ENCODE assay signal across 19 mouse cellular contexts in the genomic region with DNA sequence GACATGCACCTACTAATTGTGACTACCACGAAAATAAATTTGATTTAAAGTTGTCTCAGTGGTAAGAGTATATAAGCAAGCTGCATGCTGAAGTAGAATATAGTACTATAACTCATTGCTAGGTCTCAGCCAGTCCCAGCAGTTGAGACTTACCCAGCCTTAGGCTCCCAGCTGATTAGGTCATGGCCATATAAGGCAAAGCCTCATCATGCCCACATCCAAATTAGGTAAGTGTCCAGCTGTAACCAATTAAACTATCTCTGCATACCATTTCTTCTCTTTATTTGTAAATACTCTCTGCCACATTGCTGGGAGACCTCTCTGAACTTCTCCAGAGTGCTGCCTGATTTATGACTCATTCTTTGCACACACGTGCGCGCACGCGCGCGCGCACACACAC.
DNase-seq lines count a peak whose midpoint lies in the region; ATAC-seq and TF ChIP-seq lines count a peak whose summit lies in the region.
"Had no signal": no experiment of that assay in that cellular context is flagged by ENCODE, and none has a peak within 500 bp of the region (broad histone marks: within the 10 kb centered on the region; RNA-seq: fewer than 3 reads in every experiment).

No protein-coding gene starts in this region.

- no peak overlapping the region for H3K4me2 ChIP-seq in forebrain, embryonic 11.5 days (ENCODE audit: low read depth, low read length, severe bottlenecking)
- no peak overlapping the region for H3K4me2 ChIP-seq in forebrain, embryonic 13.5 days
- no peak overlapping the region for H3K4me2 ChIP-seq in lung, embryonic 14.5 days
- H3K4me2 ChIP-seq: heart, embryonic 12.5 days had no signal

- H3K4me1 ChIP-seq in forebrain, embryonic 11.5 days (replicated peaks; ENCODE audit: control insufficient read depth, insufficient read depth, low read length), result no peaks in the 10 kb centered on the region
- H3K4me1 ChIP-seq in forebrain, embryonic 13.5 days, result no peaks in the 10 kb centered on the region
- H3K4me1 ChIP-seq in lung, embryonic 14.5 days (ENCODE audit: insufficient read depth), result no peaks in the 10 kb centered on the region
- H3K4me1 ChIP-seq in lung, adult 2 months (ENCODE audit: control insufficient read depth, insufficient read depth, low read length), result no peaks in the 10 kb centered on the region
- peaks cover 31% of the 10 kb centered on the region for H3K4me1 ChIP-seq in limb, embryonic 10.5 days
- H3K4me1 ChIP-seq: heart, embryonic 12.5 days had no signal

- peak; percentile 51; the same call in 1 of the 2 replicates for ATAC-seq in forebrain, embryonic 11.5 days (replicated peaks; ENCODE audit: low FRiP score)
- no peak for ATAC-seq in forebrain, embryonic 13.5 days
- ATAC-seq in lung, embryonic 14.5 days (ENCODE audit: insufficient read depth), result peak; percentile 86
- ATAC-seq: CD4-positive, CD25-positive, alpha-beta regulatory T cell, adult 4 months; forebrain, embryonic 14.5 days; liver, postnatal 0 days had no signal

- no peak for TF ChIP-seq POLR2A in lung, adult 2 months (IDR thresholded peaks at IDR 0.05; ENCODE audit: borderline replicate concordance, extremely low read depth, low read depth, low read length)

- WGBS in forebrain, embryonic 11.5 days, result 97% methylated on average over 9 of the region's 9 CpGs
- 97% methylated on average over 9 of the region's 9 CpGs for WGBS in forebrain, embryonic 13.5 days
- WGBS in lung, embryonic 14.5 days, result 71% methylated on average over 9 of the region's 9 CpGs
- WGBS in lung, adult 2 months, result 74% methylated on average over 9 of the region's 9 CpGs
- WGBS in limb, embryonic 10.5 days, result 32% methylated on average over 9 of the region's 9 CpGs

- no peaks in the 10 kb centered on the region for H3K36me3 ChIP-seq in forebrain, embryonic 11.5 days (ENCODE audit: control insufficient read depth, insufficient read depth, low read length)
- no peaks in the 10 kb centered on the region for H3K36me3 ChIP-seq in forebrain, embryonic 13.5 days (ENCODE audit: poor library complexity, severe bottlenecking)
- H3K36me3 ChIP-seq in lung, embryonic 14.5 days (ENCODE audit: insufficient read depth), result no peaks in the 10 kb centered on the region
- no peaks in the 10 kb centered on the region for H3K36me3 ChIP-seq in limb, embryonic 10.5 days
- H3K36me3 ChIP-seq: G1E; heart, embryonic 12.5 days had no signal

- no peaks in the 10 kb centered on the region for H3K27me3 ChIP-seq in forebrain, embryonic 11.5 days (ENCODE audit: control insufficient read depth, insufficient read depth, low read length)
- H3K27me3 ChIP-seq in forebrain, embryonic 13.5 days, result no peaks in the 10 kb centered on the region
- no peaks in the 10 kb centered on the region for H3K27me3 ChIP-seq in lung, embryonic 14.5 days (ENCODE audit: insufficient read depth, low read length)
- no peaks in the 10 kb centered on the region for H3K27me3 ChIP-seq in limb, embryonic 10.5 days (ENCODE audit: low read depth, poor library complexity, severe bottlenecking)
- H3K27me3 ChIP-seq: heart, embryonic 12.5 days had no signal

- no peak overlapping the region for H3K27ac ChIP-seq in forebrain, embryonic 11.5 days (ENCODE audit: low read depth, low read length)
- H3K27ac ChIP-seq in forebrain, embryonic 13.5 days, result no peak overlapping the region
- H3K27ac ChIP-seq in lung, embryonic 14.5 days (ENCODE audit: low read depth), result no peak overlapping the region
- no peak overlapping the region for H3K27ac ChIP-seq in limb, embryonic 10.5 days
- H3K27ac ChIP-seq: macrophage had no signal

- no peak for DNase-seq in forebrain, embryonic 11.5 days (ENCODE audit: low spot score)
- DNase-seq in lung, embryonic 14.5 days, result peak; percentile 35
- no peak for DNase-seq in lung, adult 2 months
- peak; percentile 56 for DNase-seq in embryo, embryonic 10 days (ENCODE audit: low spot score)
- DNase-seq in limb, embryonic 10.5 days (ENCODE audit: low spot score), result peak; percentile 51
- DNase-seq in testis, postnatal 10 days (ENCODE audit: low spot score), result no peak
- DNase-seq in layer of hippocampus, adult 11-12 months (ENCODE audit: low spot score), result no peak
- DNase-seq: cerebellum, adult 8-10 months; kidney, postnatal 36 days; liver; liver, postnatal 0 days; retina, postnatal 1 day; thymus, postnatal 25 days had no signal

- no peaks in the 10 kb centered on the region for H3K9me3 ChIP-seq in forebrain, embryonic 11.5 days (ENCODE audit: control insufficient read depth, low read length)
- H3K9me3 ChIP-seq in forebrain, embryonic 13.5 days (replicated peaks), result no peaks in the 10 kb centered on the region
- no peaks in the 10 kb centered on the region for H3K9me3 ChIP-seq in lung, embryonic 14.5 days (ENCODE audit: low read depth, low read length)
- no peaks in the 10 kb centered on the region for H3K9me3 ChIP-seq in limb, embryonic 10.5 days (replicated peaks)
- H3K9me3 ChIP-seq: G1E; heart, embryonic 12.5 days had no signal

- H3K9ac ChIP-seq in forebrain, embryonic 11.5 days (ENCODE audit: low read length), result no peak overlapping the region
- H3K9ac ChIP-seq in forebrain, embryonic 13.5 days, result no peak overlapping the region
- no peak overlapping the region for H3K9ac ChIP-seq in lung, embryonic 14.5 days
- H3K9ac ChIP-seq: heart, embryonic 12.5 days; liver, postnatal 0 days had no signal

- TF ChIP-seq CTCF in lung, embryonic 14.5 days (IDR thresholded peaks at IDR 0.05; ENCODE audit: low read depth), result no peak
- TF ChIP-seq CTCF in lung, adult 2 months (IDR thresholded peaks at IDR 0.05; ENCODE audit: insufficient read depth, low read length), result no peak

- H3K4me3 ChIP-seq in forebrain, embryonic 11.5 days (ENCODE audit: low read depth, low read length), result no peak overlapping the region
- H3K4me3 ChIP-seq in forebrain, embryonic 13.5 days, result no peak overlapping the region
- no peak overlapping the region for H3K4me3 ChIP-seq in lung, embryonic 14.5 days (ENCODE audit: low read depth, low read length)
- H3K4me3 ChIP-seq in lung, adult 2 months (replicated peaks; ENCODE audit: extremely low read depth, low read depth, low read length), result no peak overlapping the region
- no peak overlapping the region for H3K4me3 ChIP-seq in limb, embryonic 10.5 days
- H3K4me3 ChIP-seq: heart, embryonic 12.5 days had no signal

Comparison
In these comparisons a context has a peak if more than half of its experiments do, and no peak if none do; other contexts are left out.
1. DNase-seq: peak in lung, embryonic 14.5 days (single experiment), embryo, embryonic 10 days (single experiment) and limb, embryonic 10.5 days (single experiment); none in forebrain, embryonic 11.5 days (single experiment), lung, adult 2 months (single experiment), testis, postnatal 10 days (single experiment) and layer of hippocampus, adult 11-12 months (single experiment).